Mouse (Mus musculus): ENCODE results near the gene Reep3. TPM values are rescaled to one million over a fixed set of nuclear protein-coding genes. Genes with fewer than 3 reads are reported as not detected.

The Reep3 gene
- polyA plus RNA-seq (2015; fragmentation: Nextera tagmentation; extraction: Ambion mirVana) = 46.8 and 51.8 TPM in 2 replicates

DNA sequence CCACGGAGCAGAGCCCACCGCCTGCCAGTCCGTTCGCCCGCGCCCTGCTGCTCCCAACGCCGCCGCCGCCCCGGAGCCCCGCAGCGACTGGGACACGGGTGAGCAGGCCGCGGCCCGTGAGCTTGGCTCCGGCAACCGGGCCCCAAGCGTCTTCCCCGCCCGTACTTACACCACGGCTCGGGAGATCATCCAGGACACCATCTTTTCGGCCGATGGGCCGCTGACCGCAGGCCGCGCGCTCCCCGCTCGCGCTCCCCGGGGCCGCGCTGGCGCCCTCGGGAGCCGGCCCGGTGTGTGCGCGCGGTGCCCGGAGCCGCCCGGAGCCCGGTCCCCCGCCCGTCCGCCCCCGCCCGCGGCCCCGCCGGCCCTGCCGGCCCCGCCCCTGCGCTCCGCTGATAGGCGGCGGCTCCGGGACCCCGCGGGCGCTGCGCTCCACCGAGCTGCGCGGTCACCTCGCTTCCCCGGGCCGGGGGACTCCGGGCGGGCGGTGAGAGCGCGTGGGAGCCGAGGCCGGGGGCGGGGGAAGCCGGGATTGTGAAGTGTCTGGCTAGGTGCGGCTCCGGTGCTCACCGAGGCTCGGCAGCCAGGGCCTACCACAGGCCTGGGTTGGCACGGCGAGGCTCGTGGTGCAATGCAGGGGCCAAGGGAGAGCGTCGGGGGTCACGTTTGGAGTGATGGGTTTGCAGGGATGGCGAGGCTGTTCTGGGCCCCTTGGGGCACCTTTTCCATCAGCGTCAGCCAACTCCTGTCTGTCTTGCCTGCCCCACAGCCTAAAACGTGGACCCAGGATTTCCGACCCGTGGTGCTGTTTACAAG lies at the start of gene Reep3:
Gene Reep3 (minus strand): TSS at position 325 of the 816 bp plus-strand sequence.

DNA sequence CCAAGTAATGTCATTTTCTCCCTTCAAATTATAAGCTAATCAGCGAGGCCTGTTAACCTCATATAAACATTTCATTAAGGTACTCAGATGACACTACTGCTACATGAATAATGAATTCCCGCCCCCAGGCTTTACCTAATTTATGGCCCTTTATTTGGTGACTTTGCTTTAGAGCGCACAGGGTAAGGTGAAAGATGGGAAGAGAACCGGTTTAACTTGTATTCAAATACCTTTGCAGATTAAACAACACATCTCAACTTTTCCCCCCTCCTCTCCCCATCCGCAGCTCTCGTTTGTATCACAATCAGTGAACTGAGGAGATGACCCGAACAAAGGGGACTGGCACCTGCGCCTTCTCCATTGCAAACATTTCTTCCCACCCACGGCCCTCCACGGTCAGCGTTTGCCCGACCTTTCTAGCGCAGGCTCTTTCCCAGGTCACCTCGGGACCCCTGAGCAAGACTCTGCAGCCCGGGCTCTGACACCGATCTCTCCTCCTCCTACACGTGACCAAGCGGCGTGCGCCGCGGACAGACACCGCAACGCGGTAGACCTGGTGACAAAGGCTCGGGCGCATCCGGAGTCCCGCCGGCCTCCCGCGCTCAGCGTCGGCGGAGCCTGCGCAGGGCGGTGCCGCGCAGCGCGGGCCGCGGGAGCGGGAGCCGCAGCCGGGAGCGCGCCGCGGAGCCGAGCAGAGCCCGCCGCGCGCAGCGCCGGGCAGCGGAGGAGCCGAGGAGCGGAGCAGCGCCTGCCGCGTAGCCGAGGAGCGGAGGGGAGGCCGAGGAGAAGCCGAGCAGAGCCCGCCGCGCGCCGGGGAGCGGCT lies 736 bp downstream of the Reep3 start, which contains the start of gene Jmjd1c:
Gene Jmjd1c (plus strand): TSS at position 328 of the 823 bp plus-strand sequence.

Other genes with a start within 250 kb of the Reep3 start
- gene Jmjd1c, start 820 bp downstream of the Reep3 start, polyA plus RNA-seq (2015; fragmentation: Nextera tagmentation; extraction: Ambion mirVana) = 26.3 and 26.6 TPM in 2 replicates
- 26.1 and 31.5 TPM in 2 replicates for gene Nrbf2, start 188.4 kb upstream of the Reep3 start, polyA plus RNA-seq (2015; fragmentation: Nextera tagmentation; extraction: Ambion mirVana)